Mouse (Mus musculus) embryonic facial prominence, embryonic 15.5 days (tissue): ENCODE results near the gene Gm21762. TPM values are rescaled to one million over a fixed set of nuclear protein-coding genes. Genes with fewer than 3 reads are reported as not detected.
"Not testable (repeated sequence)": the region's sequence is repeated elsewhere in the genome, so short reads cannot be mapped to it uniquely, and the experiment has no call there.

ENCODE experiments used
- ATAC-seq: fragments of 200-750 bp; cut with Nextera tagmentation; 2 replicates; pipeline ENCODE4 v1.8.0; 2017; ENCODE audit warnings: low read depth, moderate TSS enrichment; ENCODE audit not compliant: insufficient number of reproducible peaks, low FRiP score, low TSS enrichment
- H3K27ac ChIP-seq: fragments of 300-500 bp; sonication (generic); replicated peaks from 2 replicates; pipeline ENCODE4 v1.5.1; 2015; ENCODE audit warnings: mild to moderate bottlenecking, inconsistent platforms
- H3K27me3 ChIP-seq: fragments of 300-500 bp; sonication (generic); 2 replicates; pipeline ENCODE4 v1.6.1; 2015; ENCODE audit warnings: inconsistent platforms
- H3K36me3 ChIP-seq: fragments of 300-500 bp; sonication (generic); 2 replicates; pipeline ENCODE4 v1.6.1; 2015; ENCODE audit warnings: mild to moderate bottlenecking, inconsistent platforms
- H3K4me1 ChIP-seq: fragments of 300-500 bp; sonication (generic); 2 replicates; pipeline ENCODE4 v1.6.1; 2015; ENCODE audit warnings: inconsistent platforms
- H3K4me2 ChIP-seq: fragments of 300-500 bp; sonication (generic); replicated peaks from 2 replicates; pipeline ENCODE4 v1.6.1; 2015; ENCODE audit warnings: mild to moderate bottlenecking, inconsistent platforms
- H3K4me3 ChIP-seq: fragments of 300-500 bp; sonication (generic); replicated peaks from 2 replicates; pipeline ENCODE4 v1.5.1; 2015; ENCODE audit warnings: mild to moderate bottlenecking, inconsistent platforms
- H3K9ac ChIP-seq: fragments of 300-500 bp; sonication (generic); 2 replicates; pipeline ENCODE4 v1.6.1; 2015; ENCODE audit warnings: inconsistent platforms
- H3K9me3 ChIP-seq: fragments of 300-500 bp; sonication (generic); replicated peaks from 2 replicates; pipeline ENCODE4 v1.6.1; 2016; ENCODE audit warnings: inconsistent platforms
- WGBS: fragments of 180-500 bp; shearing (Covaris S2); methylation state at CpG from one replicate; pipeline ENCODE4 v1.1.7; 2015; 5-methylcytosine and 5-hydroxymethylcytosine counted together
- polyA plus RNA-seq: library from polyadenylated mRNA; unstranded; fragments of >200 nt; fragmentation: Nextera tagmentation; extraction: Ambion mirVana; gene quantifications from 2 replicates; pipeline ENCODE4 v1.2.1, GENCODE M21; 2015

Gm21762 gene
- polyA plus RNA-seq: not detected in 2 replicates

DNA sequence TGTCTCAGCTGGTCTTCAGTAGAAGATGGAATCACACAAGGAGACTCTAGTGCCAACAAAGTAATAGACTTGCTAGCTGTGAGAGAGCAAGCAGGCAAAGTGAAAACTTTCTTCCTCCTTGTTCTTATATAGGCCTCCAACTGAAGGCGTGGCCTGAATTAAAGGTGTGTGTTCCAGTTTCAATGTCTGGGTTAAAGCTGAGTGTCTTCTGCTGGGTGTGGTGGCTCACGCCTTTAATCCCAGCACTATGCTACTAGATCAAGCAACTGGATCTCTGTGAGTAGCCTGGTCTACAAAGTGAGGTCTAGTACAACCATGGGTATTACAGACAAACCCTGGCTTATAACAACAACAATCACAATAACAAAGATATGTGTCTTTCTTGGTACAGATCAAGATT lies at the start of gene Gm21762:
Gm21762 (minus strand) TSS at position 101 of the 400 bp plus-strand sequence.
- H3K4me3 ChIP-seq, H3K27ac ChIP-seq, H3K9ac ChIP-seq, H3K9me3 ChIP-seq, H3K4me1 ChIP-seq, H3K4me2 ChIP-seq, H3K27me3 ChIP-seq, H3K36me3 ChIP-seq, ATAC-seq: not testable (repeated sequence)
- no CpG with 5 or more reads among the region's 2 CpGs for WGBS

GRCm38 (mm10) chr13:120262870-120263269 lies 47.1 kb upstream of the Gm21762 start, which contains the start of gene AF067061:
AF067061 (plus strand) TSS chr13:120263114.
- H3K36me3 ChIP-seq, H3K27me3 ChIP-seq, H3K4me1 ChIP-seq, ATAC-seq, H3K4me3 ChIP-seq, H3K27ac ChIP-seq, H3K4me2 ChIP-seq, H3K9me3 ChIP-seq, H3K9ac ChIP-seq: not testable (repeated sequence)
- WGBS: 84% methylated on average over 2 of the region's 2 CpGs

DNA sequence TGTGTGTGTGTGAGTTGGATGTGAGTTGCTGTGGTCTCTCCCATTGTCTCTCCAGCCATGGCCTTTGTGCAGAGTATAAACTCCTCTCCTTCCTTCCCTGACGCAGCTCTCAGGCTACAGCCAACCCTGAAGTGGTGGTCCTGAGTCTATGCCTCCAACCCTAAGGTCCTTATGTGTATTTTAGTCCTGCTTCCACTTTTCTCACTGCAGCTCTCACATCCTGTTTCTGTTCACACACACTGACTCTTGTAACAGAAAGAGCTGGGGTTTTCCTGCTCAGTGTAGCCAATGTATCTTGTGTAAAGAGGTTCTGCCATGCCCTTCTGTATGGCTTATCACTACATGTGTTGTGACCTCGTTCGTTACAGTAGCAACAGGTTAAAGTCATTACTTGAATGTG lies 44.0 kb upstream of the Gm21762 start:
- H3K4me1 ChIP-seq, H3K27ac ChIP-seq, H3K36me3 ChIP-seq, H3K27me3 ChIP-seq, H3K9me3 ChIP-seq, ATAC-seq, H3K4me3 ChIP-seq, H3K9ac ChIP-seq, H3K4me2 ChIP-seq: not testable (repeated sequence)
- WGBS: 63% methylated on average over 3 of the region's 3 CpGs

GRCm38 (mm10) chr13:120258817-120259658 lies 43.3 kb upstream of the Gm21762 start:
- not testable (repeated sequence) for H3K4me2 ChIP-seq, ATAC-seq, H3K27ac ChIP-seq, H3K4me1 ChIP-seq, H3K4me3 ChIP-seq, H3K9ac ChIP-seq, H3K9me3 ChIP-seq, H3K27me3 ChIP-seq, H3K36me3 ChIP-seq
- WGBS: 89% methylated on average over 3 of the region's 3 CpGs

- H3K36me3 ChIP-seq, ATAC-seq, H3K9ac ChIP-seq, H3K4me2 ChIP-seq, H3K4me1 ChIP-seq, H3K4me3 ChIP-seq, H3K27ac ChIP-seq, H3K27me3 ChIP-seq, H3K9me3 ChIP-seq: not testable (repeated sequence)
- 64% methylated on average over 2 of the region's 3 CpGs for WGBS
Measured at GRCm38 (mm10) chr13:120251208-120251924, 35.6 kb upstream of the Gm21762 start.

DNA sequence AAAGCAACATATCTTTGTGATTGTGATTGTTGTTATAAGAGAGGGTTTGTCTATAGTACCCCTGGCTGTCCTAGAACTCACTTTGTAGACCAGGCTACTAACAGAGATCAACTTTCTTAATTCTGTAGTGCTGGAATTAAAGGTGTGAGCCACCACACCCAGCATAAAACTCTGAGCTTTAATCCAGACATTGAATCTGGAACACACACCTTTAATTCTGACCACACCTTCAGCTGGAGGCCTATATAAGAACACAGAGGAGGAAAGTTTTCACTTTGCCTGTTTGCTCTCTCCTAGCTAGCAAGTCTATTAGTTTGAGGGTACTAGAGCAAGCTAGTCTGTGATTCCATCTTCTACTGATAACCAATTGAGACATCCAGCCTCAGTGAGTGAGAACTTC lies 23.1 kb upstream of the Gm21762 start, which contains the start of gene Gm21731:
Gm21731 (plus strand) TSS at position 301 of the 400 bp plus-strand sequence.
- not testable (repeated sequence) for H3K4me2 ChIP-seq, ATAC-seq, H3K9ac ChIP-seq, H3K9me3 ChIP-seq, H3K27ac ChIP-seq, H3K4me1 ChIP-seq, H3K36me3 ChIP-seq, H3K4me3 ChIP-seq, H3K27me3 ChIP-seq

DNA sequence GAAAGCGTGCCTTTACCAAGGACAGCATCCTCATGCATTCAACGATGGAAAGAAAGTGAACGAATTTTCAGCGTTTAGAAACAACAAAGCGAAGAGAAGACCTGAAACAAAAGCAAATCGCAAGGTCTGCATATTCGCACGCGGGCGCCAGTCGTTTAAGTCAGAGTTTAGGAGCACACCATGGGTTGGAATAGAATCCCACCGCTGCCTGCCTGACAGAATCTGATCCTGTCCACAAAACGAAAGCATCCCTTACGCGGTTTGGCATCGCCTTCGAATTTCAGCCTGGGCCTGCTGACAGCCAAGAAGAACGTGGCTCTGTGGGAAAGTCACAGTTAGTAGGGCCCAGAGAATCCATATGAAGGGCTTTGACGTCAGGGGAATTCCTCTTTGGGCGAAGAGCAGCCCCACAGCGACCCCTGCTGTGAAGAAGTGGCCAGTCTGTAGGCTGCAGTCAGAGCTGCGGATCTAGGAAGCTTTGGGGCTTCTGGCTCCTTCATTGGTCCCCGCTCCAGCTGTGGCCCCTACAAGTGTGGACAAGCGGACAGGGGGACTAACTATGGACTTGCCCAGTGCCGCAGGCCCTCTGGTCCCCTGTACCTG lies 16.8 kb upstream of the Gm21762 start:
- not testable (repeated sequence) for ATAC-seq, H3K9ac ChIP-seq, H3K4me3 ChIP-seq, H3K9me3 ChIP-seq, H3K4me1 ChIP-seq, H3K27me3 ChIP-seq, H3K4me2 ChIP-seq, H3K36me3 ChIP-seq, H3K27ac ChIP-seq
- WGBS: 76% methylated on average over 14 of the region's 25 CpGs

DNA sequence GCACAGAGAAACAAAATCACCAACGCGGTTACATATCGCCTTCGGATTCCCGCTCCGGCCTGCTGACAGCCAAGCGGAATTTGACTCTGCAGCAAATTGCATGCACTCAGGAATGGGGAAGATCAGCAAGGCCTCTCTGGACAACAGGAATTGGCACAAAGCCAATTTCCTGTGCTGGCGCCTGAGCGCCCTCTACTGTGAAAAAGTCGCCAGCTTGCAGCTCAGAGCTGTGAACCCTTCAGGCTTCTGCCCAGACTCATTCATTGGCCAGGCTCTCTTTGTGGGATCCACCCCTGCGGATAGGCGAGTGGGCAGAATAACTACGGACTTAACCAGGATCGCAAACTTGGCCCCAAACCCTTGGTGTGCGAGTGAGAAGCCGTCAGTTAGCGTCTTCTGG lies 16.1 kb upstream of the Gm21762 start:
- 93% methylated on average over 17 of the region's 17 CpGs for WGBS
- not testable (repeated sequence) for H3K4me1 ChIP-seq, H3K27ac ChIP-seq, H3K4me3 ChIP-seq, H3K9ac ChIP-seq, H3K27me3 ChIP-seq, H3K36me3 ChIP-seq, H3K9me3 ChIP-seq, ATAC-seq, H3K4me2 ChIP-seq

DNA sequence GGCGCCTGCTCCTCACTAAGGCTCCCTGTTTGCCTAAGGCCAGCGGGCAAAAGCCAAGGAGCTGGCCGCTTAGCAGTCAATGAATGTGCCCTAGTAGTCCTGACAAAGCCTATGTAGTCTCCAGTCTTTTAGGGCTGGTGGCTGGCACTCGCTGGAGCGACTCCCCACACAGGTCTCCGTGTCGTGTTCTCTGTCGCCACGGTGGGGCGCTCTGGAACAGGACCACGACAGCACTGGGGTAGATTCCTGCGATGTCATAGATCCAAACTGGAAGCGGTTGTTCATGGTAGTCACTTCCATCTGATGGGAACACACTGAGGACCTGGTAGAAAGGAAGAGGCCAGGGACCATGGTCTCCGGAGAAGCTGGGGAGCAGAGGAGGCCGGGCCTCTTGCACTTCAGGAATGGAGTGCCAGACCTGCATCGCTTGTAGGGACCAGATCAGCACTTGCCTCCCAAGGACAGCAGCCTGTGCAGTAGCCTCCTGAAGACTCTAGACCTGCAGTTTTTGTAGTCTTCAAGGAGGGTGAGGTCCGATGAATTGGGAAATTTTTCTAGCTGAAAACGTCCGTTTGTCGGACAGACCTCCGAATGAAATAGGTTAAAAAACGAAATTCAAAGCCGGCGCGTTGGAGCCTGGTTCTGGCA lies 7.4 kb upstream of the Gm21762 start:
- H3K27me3 ChIP-seq, H3K36me3 ChIP-seq, H3K9me3 ChIP-seq, H3K4me1 ChIP-seq, H3K27ac ChIP-seq, ATAC-seq, H3K4me2 ChIP-seq, H3K9ac ChIP-seq, H3K4me3 ChIP-seq: not testable (repeated sequence)
- WGBS: 90% methylated on average over 16 of the region's 25 CpGs

DNA sequence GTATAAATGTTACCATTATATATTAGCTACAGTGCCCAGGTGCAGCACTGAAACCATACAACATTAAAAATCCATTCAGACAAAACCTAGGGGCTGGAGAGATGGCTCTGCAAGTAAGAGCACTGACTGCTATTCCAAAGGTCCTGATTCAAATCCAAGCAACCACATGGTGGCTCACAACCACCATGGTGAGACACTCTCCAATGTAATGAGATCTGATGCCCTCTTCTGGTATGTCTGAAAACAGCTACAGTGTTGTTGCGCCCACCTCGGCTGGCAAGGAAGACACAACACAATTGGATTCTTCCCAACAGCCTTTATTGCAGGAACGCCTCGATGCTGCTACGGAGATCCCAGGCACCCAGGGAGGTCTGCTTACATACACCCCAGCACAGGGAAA lies 5.2 kb upstream of the Gm21762 start:
- H3K9ac ChIP-seq, H3K36me3 ChIP-seq, H3K4me3 ChIP-seq, H3K27ac ChIP-seq, H3K27me3 ChIP-seq, H3K4me2 ChIP-seq, H3K9me3 ChIP-seq, H3K4me1 ChIP-seq, ATAC-seq: not testable (repeated sequence)
- 83% methylated on average over 5 of the region's 5 CpGs for WGBS

DNA sequence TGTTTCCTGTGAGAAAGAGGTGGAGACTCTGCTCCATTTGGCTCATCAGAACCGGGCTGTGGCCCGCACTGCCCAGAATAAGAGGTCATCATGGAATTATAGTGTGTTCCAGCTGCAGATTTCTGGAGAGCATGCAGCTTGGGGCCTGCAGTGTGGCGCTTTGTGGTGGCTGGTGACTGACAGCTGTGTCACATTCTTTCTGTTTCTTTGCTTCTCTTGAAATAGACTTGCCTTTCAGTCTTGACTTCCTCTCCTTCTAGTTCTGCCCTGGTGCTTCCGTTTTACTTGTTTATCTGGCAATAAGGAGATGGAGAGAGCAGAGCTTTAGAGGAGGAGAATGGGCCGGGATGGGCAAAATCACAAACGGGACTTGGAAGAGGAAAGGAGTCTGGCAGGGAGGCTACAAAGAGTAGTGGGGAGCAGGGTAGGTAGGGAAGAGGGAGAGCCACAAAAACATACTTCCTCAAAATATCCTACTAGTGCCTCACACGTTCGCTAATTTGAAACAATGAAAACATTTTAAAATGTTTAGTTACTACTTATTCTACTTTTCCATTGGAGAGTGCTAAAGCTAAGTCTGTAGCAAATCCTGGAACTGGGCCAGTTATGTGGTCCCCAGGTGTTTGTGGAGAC lies 19.4 kb downstream of the Gm21762 start:
- not testable (repeated sequence) for H3K9ac ChIP-seq, H3K36me3 ChIP-seq, H3K27ac ChIP-seq, H3K4me3 ChIP-seq, H3K4me1 ChIP-seq, ATAC-seq, H3K4me2 ChIP-seq, H3K9me3 ChIP-seq, H3K27me3 ChIP-seq
- 78% methylated on average over 7 of the region's 8 CpGs for WGBS
